Mouse (Mus musculus): ENCODE measurements around the gene Nutm1.

DNA sequence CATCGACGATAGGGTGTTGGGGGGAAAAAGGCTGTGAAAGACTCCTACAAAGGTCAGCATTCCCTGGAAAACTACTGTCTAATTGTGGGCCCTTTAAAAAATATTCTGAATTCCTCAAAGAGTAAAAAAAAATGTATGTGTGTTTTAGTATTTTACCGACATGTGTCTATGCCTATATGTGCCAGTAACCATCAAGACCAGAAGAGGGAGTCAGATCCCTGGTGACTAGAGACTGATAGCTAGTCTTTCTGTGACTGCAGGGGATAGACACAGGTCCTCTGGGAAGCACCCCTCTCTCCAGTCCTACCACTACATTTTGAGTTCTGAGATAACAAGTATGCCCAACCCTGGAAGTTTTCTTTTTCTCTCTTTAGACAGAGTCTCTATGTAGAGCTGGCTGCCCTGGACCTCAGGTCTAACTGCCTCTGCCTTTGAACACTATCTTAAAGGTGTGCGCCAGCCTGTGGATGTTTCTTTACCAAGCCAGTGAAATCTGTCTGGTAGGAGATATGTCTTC lies 3.7 kb upstream of the Nutm1 start:
- TF ChIP-seq CTCF (IDR thresholded peaks at IDR 0.05; ENCODE audit: borderline replicate concordance, extremely low read depth, insufficient read depth, insufficient read length) = no peak
- TF ChIP-seq POLR2A (IDR thresholded peaks at IDR 0.05; ENCODE audit: borderline replicate concordance, extremely low read depth, insufficient read depth, insufficient read length, poor library complexity, severe bottlenecking) = no peak

Measured in brain, embryonic 14.5 days (tissue).